Mouse (Mus musculus) testis, adult 2 months (tissue): Measurements from ENCODE around the gene 2310022A10Rik. TPM values are rescaled to one million over a fixed set of nuclear protein-coding genes. Genes with fewer than 3 reads are reported as not detected.

Experiments used
- H3K27ac ChIP-seq: fragments of 200-500 bp; 2 replicates; pipeline ENCODE4 v1.5.1; 2012; ENCODE audit warnings: low read depth, low read length; ENCODE audit not compliant: control insufficient read depth, insufficient read depth
- H3K27me3 ChIP-seq: fragments of 200-500 bp; 2 replicates; pipeline ENCODE4 v1.6.1; 2012; ENCODE audit warnings: mild to moderate bottlenecking, low read length, moderate library complexity; ENCODE audit not compliant: control insufficient read depth, insufficient read depth
- H3K36me3 ChIP-seq: fragments of 200-500 bp; 2 replicates; pipeline ENCODE4 v1.6.1; 2012; ENCODE audit warnings: mild to moderate bottlenecking, low read length; ENCODE audit not compliant: control insufficient read depth, insufficient read depth
- H3K4me1 ChIP-seq: fragments of 200-500 bp; 2 replicates; pipeline ENCODE4 v1.6.1; 2012; ENCODE audit warnings: low read length; ENCODE audit not compliant: control insufficient read depth, insufficient read depth
- H3K4me3 ChIP-seq: fragments of 200-500 bp; 2 replicates; pipeline ENCODE4 v1.5.1; 2012; ENCODE audit warnings: low read depth, mild to moderate bottlenecking, low read length, moderate library complexity, mixed read lengths; ENCODE audit not compliant: control insufficient read depth
- CTCF ChIP-seq: fragments of 200-500 bp; IDR thresholded peaks from 2 replicates; pipeline ENCODE4 v1.5.1; 2012; ENCODE audit warnings: low read depth, mild to moderate bottlenecking, inconsistent platforms, low read length, moderate library complexity; ENCODE audit not compliant: control insufficient read depth, insufficient read depth, insufficient replicate concordance
- POLR2A ChIP-seq: fragments of 200-500 bp; IDR thresholded peaks from 2 replicates; pipeline ENCODE4 v1.6.1; 2012; ENCODE audit warnings: low read depth, mild to moderate bottlenecking, inconsistent platforms, low read length, moderate library complexity; ENCODE audit not compliant: control insufficient read depth
- polyA plus RNA-seq: library from polyadenylated mRNA; depleted of rRNA; stranded (reverse); fragments of >200 nt; gene quantifications from 2 replicates; pipeline ENCODE4 v1.2.3, GENCODE M21; 2012

2310022A10Rik gene
- polyA plus RNA-seq, 1 experiment = 27.6 TPM

GRCm38 (mm10) chr7:27532480-27533050 is 20.5 kb upstream of the 2310022A10Rik start:
- Histone ChIP-seq H3K27ac (no peak overlapping the region), H3K36me3 (no peaks in the 10 kb centered on the region), H3K4me1 (peaks cover 4% of the 10 kb centered on the region), H3K27me3 (no peaks in the 10 kb centered on the region), H3K4me3 (no peak overlapping the region)
- TF ChIP-seq CTCF = no peak
- no peak for TF ChIP-seq POLR2A

- no peak overlapping the region for H3K27ac ChIP-seq
- peaks cover 3% of the 10 kb centered on the region for H3K4me1 ChIP-seq
- TF ChIP-seq CTCF = no peak
- TF ChIP-seq POLR2A = no peak
- H3K36me3 ChIP-seq = no peaks in the 10 kb centered on the region
- H3K4me3 ChIP-seq = no peak overlapping the region
- no peaks in the 10 kb centered on the region for H3K27me3 ChIP-seq
These were observed 17.6 kb upstream of the 2310022A10Rik start for GRCm38 (mm10) chr7:27535386-27535785.

GRCm38 (mm10) chr7:27536618-27537017 is 16.4 kb upstream of the 2310022A10Rik start:
- H3K36me3 ChIP-seq = no peaks in the 10 kb centered on the region

GRCm38 (mm10) chr7:27537998-27538397 is 15.0 kb upstream of the 2310022A10Rik start:
- H3K27ac ChIP-seq = no peak overlapping the region
- no peak for TF ChIP-seq POLR2A
- no peaks in the 10 kb centered on the region for H3K36me3 ChIP-seq
- H3K27me3 ChIP-seq = no peaks in the 10 kb centered on the region
- H3K4me3 ChIP-seq = no peak overlapping the region
- peaks cover 11% of the 10 kb centered on the region for H3K4me1 ChIP-seq

More at GRCm38 (mm10) chr7:27536618-27537017, 16.4 kb upstream of the 2310022A10Rik start:
- Histone ChIP-seq H3K27me3 (no peaks in the 10 kb centered on the region), H3K27ac (no peak overlapping the region), H3K4me3 (no peak overlapping the region), H3K4me1 (no peaks in the 10 kb centered on the region; the same call in 1 of the 2 replicates)
- TF ChIP-seq POLR2A = no peak
- no peak for TF ChIP-seq CTCF

- TF ChIP-seq POLR2A (no peak), CTCF (no peak)
- H3K27me3 ChIP-seq = no peaks in the 10 kb centered on the region
- no peaks in the 10 kb centered on the region for H3K36me3 ChIP-seq
- H3K4me3 ChIP-seq = no peak overlapping the region
- H3K27ac ChIP-seq = no peak overlapping the region
- peaks cover 16% of the 10 kb centered on the region for H3K4me1 ChIP-seq
These were observed 14.2 kb upstream of the 2310022A10Rik start for GRCm38 (mm10) chr7:27538797-27539196.

GRCm38 (mm10) chr7:27540521-27540920 is 12.5 kb upstream of the 2310022A10Rik start:
- TF ChIP-seq CTCF (no peak), POLR2A (no peak)

GRCm38 (mm10) chr7:27540935-27541334 is 12.1 kb upstream of the 2310022A10Rik start:
- Histone ChIP-seq H3K27ac (no peak overlapping the region), H3K4me1 (peaks cover 18% of the 10 kb centered on the region), H3K4me3 (no peak overlapping the region), H3K27me3 (no peaks in the 10 kb centered on the region), H3K36me3 (no peaks in the 10 kb centered on the region)
- no peak for TF ChIP-seq CTCF
- no peak for TF ChIP-seq POLR2A

More at GRCm38 (mm10) chr7:27540521-27540920, 12.5 kb upstream of the 2310022A10Rik start:
- no peaks in the 10 kb centered on the region for H3K36me3 ChIP-seq
- peaks cover 18% of the 10 kb centered on the region for H3K4me1 ChIP-seq
- no peaks in the 10 kb centered on the region for H3K27me3 ChIP-seq
- no peak overlapping the region for H3K4me3 ChIP-seq
- H3K27ac ChIP-seq = no peak overlapping the region
